Mouse (Mus musculus): Measurements from ENCODE around the gene Zfp113. TPM values are rescaled to one million over a fixed set of nuclear protein-coding genes. Genes with fewer than 3 reads are reported as not detected.

Zfp113 gene
- total RNA-seq, 2 experiments from 2014 or later, result 7.3 to 10.9 TPM

Other genes with a start within 250 kb of the Zfp113 start
- not detected in 2 replicates for gene Cyp3a13, start 234.1 kb downstream of the Zfp113 start, total RNA-seq (2014; fragmentation: Nextera tagmentation)
- not detected in 2 replicates for gene Cyp3a13, start 234.1 kb downstream of the Zfp113 start, total RNA-seq (2017)
- not detected in 2 replicates for gene Gjc3, start 192.6 kb downstream of the Zfp113 start, total RNA-seq (2014; fragmentation: Nextera tagmentation)
- not detected in 2 replicates for gene Gjc3, start 192.6 kb downstream of the Zfp113 start, total RNA-seq (2017)
- not detected in 2 replicates for gene Azgp1, start 174.2 kb downstream of the Zfp113 start, total RNA-seq (2014; fragmentation: Nextera tagmentation)
- not detected in 2 replicates for gene Azgp1, start 174.2 kb downstream of the Zfp113 start, total RNA-seq (2017)
- gene Smok3a, start 134.5 kb downstream of the Zfp113 start, total RNA-seq (2014; fragmentation: Nextera tagmentation), result not detected in 2 replicates
- gene Smok3a, start 134.5 kb downstream of the Zfp113 start, total RNA-seq (2017), result not detected in 2 replicates
- gene Smok3b, start 134.3 kb downstream of the Zfp113 start, total RNA-seq (2014; fragmentation: Nextera tagmentation), result not detected in 2 replicates
- not detected in 2 replicates for gene Smok3b, start 134.3 kb downstream of the Zfp113 start, total RNA-seq (2017)
- gene Smok3c, start 102.5 kb downstream of the Zfp113 start, total RNA-seq (2014; fragmentation: Nextera tagmentation), result not detected in 2 replicates
- gene Smok3c, start 102.5 kb downstream of the Zfp113 start, total RNA-seq (2017), result not detected in 2 replicates
- gene Zkscan1, start 70.7 kb downstream of the Zfp113 start, total RNA-seq (2014; fragmentation: Nextera tagmentation), result 40.3 and 41.1 TPM in 2 replicates
- gene Zkscan1, start 70.7 kb downstream of the Zfp113 start, total RNA-seq (2017), result 38.0 and 44.5 TPM in 2 replicates
- gene Zscan21, start 38.8 kb downstream of the Zfp113 start, total RNA-seq (2014; fragmentation: Nextera tagmentation), result 14.4 and 18.0 TPM in 2 replicates
- 10.8 and 16.5 TPM in 2 replicates for gene Zscan21, start 38.8 kb downstream of the Zfp113 start, total RNA-seq (2017)
- 81.1 and 121 TPM in 2 replicates for gene Cops6, start 5.3 kb upstream of the Zfp113 start, total RNA-seq (2014; fragmentation: Nextera tagmentation)
- 51.6 and 66.1 TPM in 2 replicates for gene Cops6, start 5.3 kb upstream of the Zfp113 start, total RNA-seq (2017)
- gene Ap4m1, start 16.3 kb upstream of the Zfp113 start, total RNA-seq (2014; fragmentation: Nextera tagmentation), result 37.3 and 53.0 TPM in 2 replicates
- gene Ap4m1, start 16.3 kb upstream of the Zfp113 start, total RNA-seq (2017), result 18.9 and 32.8 TPM in 2 replicates
- gene Mcm7, start 16.7 kb upstream of the Zfp113 start, total RNA-seq (2014; fragmentation: Nextera tagmentation), result 343 and 361 TPM in 2 replicates
- 397 and 503 TPM in 2 replicates for gene Mcm7, start 16.7 kb upstream of the Zfp113 start, total RNA-seq (2017)
- 44.8 and 68.4 TPM in 2 replicates for gene Taf6, start 31.7 kb upstream of the Zfp113 start, total RNA-seq (2014; fragmentation: Nextera tagmentation)
- gene Taf6, start 31.7 kb upstream of the Zfp113 start, total RNA-seq (2017), result 25.4 and 37.9 TPM in 2 replicates
- gene Cnpy4, start 31.7 kb upstream of the Zfp113 start, total RNA-seq (2014; fragmentation: Nextera tagmentation), result 22.0 and 26.2 TPM in 2 replicates
- gene Cnpy4, start 31.7 kb upstream of the Zfp113 start, total RNA-seq (2017), result 35.3 and 36.5 TPM in 2 replicates
- 5.1 and 8.0 TPM in 2 replicates for gene Mblac1, start 38.6 kb upstream of the Zfp113 start, total RNA-seq (2014; fragmentation: Nextera tagmentation)
- gene Mblac1, start 38.6 kb upstream of the Zfp113 start, total RNA-seq (2017), result 2.5 and 8.3 TPM in 2 replicates
- gene Nxpe5, start 70.2 kb upstream of the Zfp113 start, total RNA-seq (2014; fragmentation: Nextera tagmentation), result 0.28 TPM in 1 of 2 replicates, not detected in the other
- gene Nxpe5, start 70.2 kb upstream of the Zfp113 start, total RNA-seq (2017), result 0.94 and 1.0 TPM in 2 replicates
- 28.7 and 36.3 TPM in 2 replicates for gene Lamtor4, start 99.7 kb upstream of the Zfp113 start, total RNA-seq (2014; fragmentation: Nextera tagmentation)
- 27.0 and 30.0 TPM in 2 replicates for gene Lamtor4, start 99.7 kb upstream of the Zfp113 start, total RNA-seq (2017)
- 113 and 199 TPM in 2 replicates for gene BC037034, start 108.3 kb upstream of the Zfp113 start, total RNA-seq (2014; fragmentation: Nextera tagmentation)
- 46.5 and 50.8 TPM in 2 replicates for gene BC037034, start 108.3 kb upstream of the Zfp113 start, total RNA-seq (2017)
- gene Gal3st4, start 117.1 kb upstream of the Zfp113 start, total RNA-seq (2014; fragmentation: Nextera tagmentation), result not detected in 2 replicates
- not detected in 2 replicates for gene Gal3st4, start 117.1 kb upstream of the Zfp113 start, total RNA-seq (2017)
- gene Gm43720, start 124.2 kb upstream of the Zfp113 start, total RNA-seq (2014; fragmentation: Nextera tagmentation), result not detected in 2 replicates
- not detected in 2 replicates for gene Gm43720, start 124.2 kb upstream of the Zfp113 start, total RNA-seq (2017)
- gene Gpc2, start 124.3 kb upstream of the Zfp113 start, total RNA-seq (2014; fragmentation: Nextera tagmentation), result 6.0 and 15.0 TPM in 2 replicates
- gene Gpc2, start 124.3 kb upstream of the Zfp113 start, total RNA-seq (2017), result 0.89 and 6.5 TPM in 2 replicates
- gene Stag3, start 124.5 kb upstream of the Zfp113 start, total RNA-seq (2014; fragmentation: Nextera tagmentation), result 13.1 and 15.7 TPM in 2 replicates
- gene Stag3, start 124.5 kb upstream of the Zfp113 start, total RNA-seq (2017), result 9.9 and 13.4 TPM in 2 replicates
- gene Pvrig, start 186.2 kb upstream of the Zfp113 start, total RNA-seq (2014; fragmentation: Nextera tagmentation), result 4.0 TPM in 1 of 2 replicates, not detected in the other
- not detected in 2 replicates for gene Pvrig, start 186.2 kb upstream of the Zfp113 start, total RNA-seq (2017)

All from megakaryocyte-erythroid progenitor cell, adult 5-6 weeks (primary cell).